Mouse (Mus musculus): ENCODE data around the gene Tbc1d22a.

- TF ChIP-seq HCFC1 (IDR thresholded peaks at IDR 0.05; ENCODE audit: borderline replicate concordance, insufficient read depth, low read length) (no peak), ZC3H11A (IDR thresholded peaks at IDR 0.05; ENCODE audit: borderline replicate concordance, low read depth, low read length) (no peak), ZNF384 (IDR thresholded peaks at IDR 0.05; ENCODE audit: low read depth, low read length) (no peak), MAFK (IDR thresholded peaks at IDR 0.05; ENCODE audit: insufficient read depth, low read depth, low read length) (no peak), CHD2 (IDR thresholded peaks at IDR 0.05; ENCODE audit: low read depth, low read length) (no peak)
These were observed 116.2 kb downstream of the Tbc1d22a start for GRCm38 (mm10) chr15:86330454-86330853.

All from ES-E14 (cell line).